Mouse (Mus musculus) midbrain, embryonic 13.5 days (tissue): ENCODE data around the gene Adprh. TPM values are rescaled to one million over a fixed set of nuclear protein-coding genes. Genes with fewer than 3 reads are reported as not detected.
A peak's percentile ranks its signal among the peaks of the same experiment; 100 is the strongest.

ENCODE experiments used
- ATAC-seq: fragments of 200-750 bp; cut with Nextera tagmentation; 2 replicates; pipeline ENCODE4 v1.8.0; 2017; ENCODE audit warnings: mild to moderate bottlenecking, moderate TSS enrichment, moderate library complexity
- H3K27ac ChIP-seq: fragments of 300-500 bp; sonication (generic); 2 replicates; pipeline ENCODE4 v1.5.1; 2015; ENCODE audit warnings: inconsistent platforms, mild to moderate bottlenecking, moderate library complexity
- H3K27me3 ChIP-seq: fragments of 300-500 bp; sonication (generic); 2 replicates; pipeline ENCODE4 v1.6.1; 2015; ENCODE audit warnings: mild to moderate bottlenecking, inconsistent platforms
- H3K36me3 ChIP-seq: fragments of 300-500 bp; sonication (generic); 2 replicates; pipeline ENCODE4 v1.6.1; 2015; ENCODE audit warnings: mild to moderate bottlenecking, inconsistent platforms
- H3K4me1 ChIP-seq: fragments of 300-500 bp; sonication (generic); replicated peaks from 2 replicates; pipeline ENCODE4 v1.6.1; 2015; ENCODE audit warnings: inconsistent platforms
- H3K4me2 ChIP-seq: fragments of 300-500 bp; sonication (generic); replicated peaks from 2 replicates; pipeline ENCODE4 v1.6.1; 2015; ENCODE audit warnings: moderate library complexity, mild to moderate bottlenecking, inconsistent platforms
- H3K4me3 ChIP-seq: fragments of 300-500 bp; sonication (generic); replicated peaks from 2 replicates; pipeline ENCODE4 v1.5.1; 2015; ENCODE audit warnings: mild to moderate bottlenecking, inconsistent platforms
- H3K9ac ChIP-seq: fragments of 300-500 bp; sonication (generic); replicated peaks from 2 replicates; pipeline ENCODE4 v1.6.1; 2015; ENCODE audit warnings: mild to moderate bottlenecking, inconsistent platforms
- H3K9me3 ChIP-seq: fragments of 300-500 bp; sonication (generic); 2 replicates; pipeline ENCODE4 v1.6.1; 2016; ENCODE audit warnings: mild to moderate bottlenecking, inconsistent platforms
- WGBS: fragments of 180-500 bp; shearing (Covaris S2); methylation state at CpG from one replicate; pipeline ENCODE4 v1.1.7; 2015; 5-methylcytosine and 5-hydroxymethylcytosine counted together
- polyA plus RNA-seq: library from polyadenylated mRNA; unstranded; fragments of >200 nt; fragmentation: Nextera tagmentation; extraction: Ambion mirVana; gene quantifications from 2 replicates; pipeline ENCODE4 v1.2.1, GENCODE M21; 2015

The Adprh gene
- polyA plus RNA-seq, 1 experiment from 2014 or later = 156 TPM

- WGBS = 9% methylated on average over 17 of the region's 17 CpGs
These were observed 52.8 kb downstream of the Adprh start for GRCm38 (mm10) chr16:38399531-38400231.

DNA sequence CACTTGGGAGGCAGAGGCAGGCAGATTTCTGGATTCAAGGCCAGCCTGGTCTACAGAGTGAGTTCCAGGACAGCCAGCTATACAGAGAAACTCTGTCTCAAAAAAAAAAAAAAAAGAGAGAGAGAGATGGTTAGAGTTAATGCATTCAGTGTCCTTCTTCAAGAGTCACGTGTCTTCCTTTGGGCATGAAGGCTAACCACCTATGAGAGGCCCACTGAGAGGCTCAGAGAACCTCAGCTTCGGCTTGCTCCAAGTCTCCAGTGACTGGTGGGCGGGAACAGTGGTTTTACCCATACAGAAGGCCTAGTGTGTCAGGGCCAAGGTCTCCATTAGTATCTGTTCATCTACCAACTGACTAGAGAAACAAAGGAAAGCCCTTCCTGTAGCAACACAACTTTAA, 53.4 kb downstream of the Adprh start:
- peak; percentile 32 for ATAC-seq
- Histone ChIP-seq H3K9ac (peak overlapping the region; percentile 63; the same call in 1 of the 2 replicates), H3K27ac (peak overlapping the region; percentile 80), H3K4me3 (no peak overlapping the region), H3K4me2 (peak overlapping the region; percentile 56), H3K36me3 (no peaks in the 10 kb centered on the region), H3K9me3 (no peaks in the 10 kb centered on the region), H3K27me3 (no peaks in the 10 kb centered on the region), H3K4me1 (peaks cover 16% of the 10 kb centered on the region)
- 62% methylated on average over 3 of the region's 3 CpGs for WGBS

More at GRCm38 (mm10) chr16:38399531-38400231, 52.8 kb downstream of the Adprh start:
- Histone ChIP-seq H3K4me3 (peak overlapping the region; percentile 31), H3K27me3 (no peaks in the 10 kb centered on the region), H3K4me1 (peaks cover 16% of the 10 kb centered on the region), H3K27ac (peak overlapping the region; percentile 80), H3K9ac (peak overlapping the region; percentile 63), H3K4me2 (peak overlapping the region; percentile 56), H3K36me3 (no peaks in the 10 kb centered on the region), H3K9me3 (no peaks in the 10 kb centered on the region)
- peak; percentile 96 for ATAC-seq

DNA sequence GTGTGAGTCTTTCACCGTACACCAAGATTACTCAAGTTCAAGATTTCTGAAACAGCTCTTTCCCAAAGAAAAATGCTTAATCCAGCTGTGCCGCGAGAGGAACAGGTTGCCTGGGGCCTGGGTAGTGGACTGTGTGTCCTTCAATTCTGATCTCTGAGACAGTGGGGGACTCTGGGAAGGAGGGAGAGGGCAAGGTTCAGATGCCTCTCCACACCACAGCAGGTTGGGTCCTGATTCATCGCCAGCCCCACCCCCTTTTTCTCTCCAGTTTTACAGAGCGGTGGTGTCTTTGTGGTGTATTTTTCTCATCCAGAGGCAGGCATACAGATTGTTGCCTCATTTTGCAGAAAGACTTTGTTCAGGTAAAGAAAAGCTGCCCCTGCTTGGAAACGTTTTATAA, 54.2 kb downstream of the Adprh start:
- 89% methylated on average over 6 of the region's 6 CpGs for WGBS

DNA sequence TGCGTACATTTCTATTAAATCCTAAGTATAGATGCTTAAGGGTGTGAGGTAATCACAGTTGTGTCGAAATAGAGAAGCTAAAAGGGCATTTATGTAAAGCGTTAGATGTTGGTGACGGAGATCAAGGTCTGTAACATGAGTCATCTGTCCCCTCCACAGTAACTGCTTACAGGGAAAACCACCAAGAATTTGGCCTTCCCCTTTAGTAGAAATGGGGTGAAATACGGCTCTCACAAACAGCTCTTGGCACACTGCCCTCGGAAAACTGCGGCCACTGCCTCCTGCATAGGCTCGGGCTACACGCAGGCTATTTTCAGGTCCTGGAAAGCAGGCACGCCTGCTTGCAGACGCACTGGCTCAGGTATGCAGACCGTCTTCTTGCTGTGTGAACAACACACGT, 56.3 kb downstream of the Adprh start:
- Histone ChIP-seq H3K4me3 (no peak overlapping the region), H3K27me3 (no peaks in the 10 kb centered on the region), H3K9me3 (no peaks in the 10 kb centered on the region), H3K27ac (no peak overlapping the region), H3K36me3 (no peaks in the 10 kb centered on the region), H3K9ac (no peak overlapping the region), H3K4me1 (peaks cover 16% of the 10 kb centered on the region), H3K4me2 (no peak overlapping the region)
- WGBS = 88% methylated on average over 13 of the region's 13 CpGs
- ATAC-seq = no peak

More for the DNA sequence above, 54.2 kb downstream of the Adprh start:
- H3K27me3 ChIP-seq = no peaks in the 10 kb centered on the region
- H3K9ac ChIP-seq = no peak overlapping the region
- H3K27ac ChIP-seq = no peak overlapping the region
- no peak overlapping the region for H3K4me3 ChIP-seq
- no peaks in the 10 kb centered on the region for H3K9me3 ChIP-seq
- H3K4me2 ChIP-seq = no peak overlapping the region
- no peak for ATAC-seq
- H3K36me3 ChIP-seq = no peaks in the 10 kb centered on the region
- peaks cover 16% of the 10 kb centered on the region for H3K4me1 ChIP-seq

DNA sequence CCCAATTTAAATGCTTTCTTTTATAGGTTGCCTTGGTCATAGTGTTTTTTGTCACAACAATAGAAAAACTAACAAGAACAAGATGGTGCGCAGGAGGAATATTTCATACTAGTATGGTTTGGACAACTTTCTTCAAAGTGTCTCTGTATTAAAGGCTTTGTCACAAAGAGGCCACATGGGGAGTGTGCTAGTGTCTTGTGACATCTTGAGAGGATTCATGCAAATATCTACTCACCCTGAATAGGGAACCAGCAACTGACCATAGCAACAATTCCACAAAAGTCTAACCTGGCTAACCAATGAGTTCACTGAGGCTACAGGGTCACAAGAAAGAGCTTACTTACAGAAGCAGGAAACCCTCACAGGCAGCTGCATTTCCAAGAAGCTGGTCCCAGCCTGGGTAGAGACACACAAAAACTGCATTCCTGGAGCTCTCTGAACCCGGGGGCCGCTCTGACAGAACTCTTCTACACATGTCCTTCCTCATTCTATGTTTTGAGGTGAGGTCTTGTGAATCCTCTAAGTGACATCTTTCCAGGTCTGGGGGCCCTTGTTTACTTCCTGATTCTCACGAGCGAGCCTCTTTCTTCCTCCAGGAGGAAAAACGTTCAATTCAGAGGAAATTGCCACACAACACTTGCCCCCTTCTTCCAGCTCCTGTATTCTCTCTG, 57.3 kb downstream of the Adprh start:
- Histone ChIP-seq H3K9ac (no peak overlapping the region), H3K9me3 (no peaks in the 10 kb centered on the region), H3K27me3 (no peaks in the 10 kb centered on the region), H3K4me3 (no peak overlapping the region), H3K4me1 (peaks cover 12% of the 10 kb centered on the region), H3K4me2 (no peak overlapping the region), H3K36me3 (no peaks in the 10 kb centered on the region), H3K27ac (no peak overlapping the region)
- no peak for ATAC-seq
- 76% methylated on average over 6 of the region's 6 CpGs for WGBS

DNA sequence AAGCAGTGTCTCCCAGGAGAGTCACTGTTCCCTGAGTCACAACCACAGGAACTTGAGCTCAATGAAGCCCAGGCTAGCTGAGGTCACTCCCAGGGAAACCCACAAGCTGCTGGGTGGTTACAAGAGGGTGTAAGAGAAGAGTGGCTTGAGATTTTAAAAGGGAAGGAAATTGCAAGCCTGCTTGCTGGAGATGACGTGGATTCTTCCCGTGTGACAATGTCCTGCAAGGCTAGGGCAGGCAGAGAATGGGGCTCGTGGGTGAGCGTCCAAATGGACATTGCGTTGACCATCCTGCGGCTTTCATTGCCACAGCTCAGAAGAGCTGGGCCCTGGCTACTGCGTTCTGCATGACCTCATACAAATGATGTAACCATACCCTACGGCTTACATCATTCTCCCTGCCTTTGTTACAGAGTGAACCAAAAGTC, 58.3 kb downstream of the Adprh start:
- H3K4me2 ChIP-seq = no peak overlapping the region
- no peak overlapping the region for H3K9ac ChIP-seq
- ATAC-seq = no peak
- H3K9me3 ChIP-seq = no peaks in the 10 kb centered on the region
- no peak overlapping the region for H3K27ac ChIP-seq
- H3K36me3 ChIP-seq = no peaks in the 10 kb centered on the region
- no peaks in the 10 kb centered on the region for H3K27me3 ChIP-seq
- H3K4me1 ChIP-seq = peaks cover 2% of the 10 kb centered on the region
- WGBS = 88% methylated on average over 8 of the region's 8 CpGs
- no peak overlapping the region for H3K4me3 ChIP-seq

Other genes starting within 250 kb of the Adprh start
- not detected in 2 replicates for gene Nr1i2, start 157.9 kb downstream of the Adprh start, polyA plus RNA-seq
- gene Maats1, start 110.6 kb downstream of the Adprh start, polyA plus RNA-seq = 0.88 and 0.98 TPM in 2 replicates
- gene Cox17, start 105.7 kb downstream of the Adprh start, polyA plus RNA-seq = 105 and 108 TPM in 2 replicates
- not detected in 2 replicates for gene Gm21987, start 105.7 kb downstream of the Adprh start, polyA plus RNA-seq
- gene Popdc2, start 90.5 kb downstream of the Adprh start, polyA plus RNA-seq = 0.26 and 0.51 TPM in 2 replicates
- gene Pla1a, start 19.6 kb downstream of the Adprh start, polyA plus RNA-seq = 0.26 and 0.55 TPM in 2 replicates
- gene Cd80, start 2.9 kb upstream of the Adprh start, polyA plus RNA-seq = 0.54 and 0.69 TPM in 2 replicates
- gene Timmdc1, start 70.0 kb upstream of the Adprh start, polyA plus RNA-seq = 41.3 and 42.5 TPM in 2 replicates
- gene Poglut1, start 97.6 kb upstream of the Adprh start, polyA plus RNA-seq = 65.3 and 66.4 TPM in 2 replicates
- 40.6 and 47.1 TPM in 2 replicates for gene Tmem39a, start 106.0 kb upstream of the Adprh start, polyA plus RNA-seq